In genomic region chr2:33475961-33476360, GRCm38 (mm10) we compare ENCODE assay signal across 12 mouse cellular contexts. TPM values are rescaled to one million over a fixed set of nuclear protein-coding genes. Genes with fewer than 3 reads are reported as not detected.
DNase-seq lines count a peak whose midpoint lies in the region; ATAC-seq lines count a peak whose summit lies in the region.
"Had no signal": no experiment of that assay in that cellular context is flagged by ENCODE, and none has a peak within 500 bp of the region (broad histone marks: within the 10 kb centered on the region; RNA-seq: fewer than 3 reads in every experiment).

No protein-coding gene starts in this region.

- H3K4me1 ChIP-seq in midbrain, embryonic 14.5 days (ENCODE audit: control insufficient read depth, insufficient read depth, low read length) = no peaks in the 10 kb centered on the region
- H3K4me1 ChIP-seq in midbrain, embryonic 15.5 days = 0 out of 2 replicates have a peak, but pooled peaks cover 2% of the 10 kb centered on the region
- H3K4me1 ChIP-seq in kidney, embryonic 15.5 days = no peaks in the 10 kb centered on the region
- H3K4me1 ChIP-seq: heart, embryonic 13.5 days; liver, embryonic 13.5 days had no signal

- H3K4me3 ChIP-seq in midbrain, embryonic 14.5 days (replicated peaks; ENCODE audit: low read depth, low read length) = no peak overlapping the region
- H3K4me3 ChIP-seq in midbrain, embryonic 15.5 days = no peak overlapping the region
- H3K4me3 ChIP-seq in kidney, embryonic 15.5 days (replicated peaks) = no peak overlapping the region
- H3K4me3 ChIP-seq: embryonic facial prominence, embryonic 15.5 days; heart, embryonic 13.5 days; liver, embryonic 13.5 days had no signal

- H3K4me2 ChIP-seq in midbrain, embryonic 14.5 days (ENCODE audit: low read length) = no peak overlapping the region
- H3K4me2 ChIP-seq in midbrain, embryonic 15.5 days = no peak overlapping the region
- no peak overlapping the region for H3K4me2 ChIP-seq in kidney, embryonic 15.5 days
- H3K4me2 ChIP-seq: embryonic facial prominence, embryonic 15.5 days; heart, embryonic 13.5 days; liver, embryonic 13.5 days had no signal

- H3K27ac ChIP-seq in midbrain, embryonic 14.5 days (replicated peaks; ENCODE audit: low read depth, low read length) = no peak overlapping the region
- H3K27ac ChIP-seq in midbrain, embryonic 15.5 days = no peak overlapping the region
- no peak overlapping the region for H3K27ac ChIP-seq in kidney, embryonic 15.5 days
- H3K27ac ChIP-seq: embryonic facial prominence, embryonic 15.5 days; heart, embryonic 13.5 days; liver, embryonic 13.5 days; macrophage had no signal

- ATAC-seq in midbrain, embryonic 14.5 days (ENCODE audit: low FRiP score, low TSS enrichment) = no peak
- no peak for ATAC-seq in midbrain, embryonic 15.5 days (replicated peaks)
- ATAC-seq in kidney, embryonic 15.5 days (replicated peaks; ENCODE audit: low FRiP score) = no peak

- intact Hi-C loops in left cerebral cortex, postnatal 25 days (cut with DNase I) = no loop called here

- H3K27me3 ChIP-seq in midbrain, embryonic 14.5 days (ENCODE audit: control insufficient read depth, insufficient read depth, low read length) = no peaks in the 10 kb centered on the region
- H3K27me3 ChIP-seq in midbrain, embryonic 15.5 days (replicated peaks) = no peaks in the 10 kb centered on the region
- H3K27me3 ChIP-seq in kidney, embryonic 15.5 days = no peaks in the 10 kb centered on the region
- H3K27me3 ChIP-seq: embryonic facial prominence, embryonic 15.5 days had no signal

- H3K36me3 ChIP-seq in midbrain, embryonic 14.5 days (ENCODE audit: control insufficient read depth, insufficient read depth, low read length) = no peaks in the 10 kb centered on the region
- H3K36me3 ChIP-seq in midbrain, embryonic 15.5 days (replicated peaks) = no peaks in the 10 kb centered on the region
- H3K36me3 ChIP-seq in kidney, embryonic 15.5 days = no peaks in the 10 kb centered on the region
- H3K36me3 ChIP-seq: embryonic facial prominence, embryonic 15.5 days; heart, embryonic 13.5 days; liver, embryonic 13.5 days had no signal

- peak; percentile 32 to 35 for DNase-seq in cerebellum, postnatal 10 days
- no peak for DNase-seq in cerebellum, adult 18-20 months
- DNase-seq in midbrain, embryonic 14.5 days = peak; percentile 76
- peak; percentile 78 to 91 for DNase-seq in left cerebral cortex, postnatal 25 days (ENCODE audit: low spot score in 2 of 2)
- DNase-seq in telencephalon, adult 2 months (ENCODE audit: low read depth, low spot score) = peak; percentile 76
- no peak for DNase-seq in cerebellum, adult 9-10 months
- DNase-seq: liver, embryonic 13.5 days had no signal

- H3K9me3 ChIP-seq in midbrain, embryonic 14.5 days (ENCODE audit: control insufficient read depth, low read length) = no peaks in the 10 kb centered on the region
- no peaks in the 10 kb centered on the region for H3K9me3 ChIP-seq in midbrain, embryonic 15.5 days
- no peaks in the 10 kb centered on the region for H3K9me3 ChIP-seq in kidney, embryonic 15.5 days (replicated peaks)
- H3K9me3 ChIP-seq: embryonic facial prominence, embryonic 15.5 days had no signal

- H3K9ac ChIP-seq in midbrain, embryonic 14.5 days (replicated peaks; ENCODE audit: low read length) = no peak overlapping the region
- H3K9ac ChIP-seq in midbrain, embryonic 15.5 days = no peak overlapping the region
- no peak overlapping the region for H3K9ac ChIP-seq in kidney, embryonic 15.5 days
- H3K9ac ChIP-seq: embryonic facial prominence, embryonic 15.5 days; heart, embryonic 13.5 days; liver, embryonic 13.5 days had no signal

RNA-seq across cellular contexts. Expression of gene Zbtb43, which starts 7.6 kb away (rescaled TPM):
- polyA plus RNA-seq in midbrain, embryonic 14.5 days (2014; fragmentation: Nextera tagmentation; extraction: Ambion mirVana) = 29.9 and 33.0 TPM in 2 replicates
- polyA plus RNA-seq in midbrain, embryonic 15.5 days (2015; fragmentation: Nextera tagmentation; extraction: Ambion mirVana) = 25.2 and 28.4 TPM in 2 replicates
- total RNA-seq in left cerebral cortex, postnatal 25 days (2021) = 10 to 100 TPM; 30.9 to 36.0 TPM
- polyA plus RNA-seq in kidney, embryonic 15.5 days (2015; fragmentation: Nextera tagmentation; extraction: Ambion mirVana) = 15.6 and 17.8 TPM in 2 replicates

RNA-seq across cellular contexts. Expression of gene Zbtb34, which starts 44.8 kb away (rescaled TPM):
- 5.6 and 9.2 TPM in 2 replicates for polyA plus RNA-seq in midbrain, embryonic 14.5 days (2014; fragmentation: Nextera tagmentation; extraction: Ambion mirVana)
- 7.7 and 8.7 TPM in 2 replicates for polyA plus RNA-seq in midbrain, embryonic 15.5 days (2015; fragmentation: Nextera tagmentation; extraction: Ambion mirVana)
- 10 to 100 TPM; 24.2 to 26.2 TPM for total RNA-seq in left cerebral cortex, postnatal 25 days (2021)
- 6.0 and 6.9 TPM in 2 replicates for polyA plus RNA-seq in kidney, embryonic 15.5 days (2015; fragmentation: Nextera tagmentation; extraction: Ambion mirVana)

Comparison
In these comparisons a context has a peak if more than half of its experiments do, and no peak if none do; other contexts are left out.
1. DNase-seq: peak in cerebellum, postnatal 10 days (2 of 2), midbrain, embryonic 14.5 days (single experiment), left cerebral cortex, postnatal 25 days (2 of 2) and telencephalon, adult 2 months (single experiment); none in cerebellum, adult 18-20 months (0 of 2) and cerebellum, adult 9-10 months (single experiment).